Comparison of ENCODE assay signal across 16 mouse cellular contexts in the genomic region with DNA sequence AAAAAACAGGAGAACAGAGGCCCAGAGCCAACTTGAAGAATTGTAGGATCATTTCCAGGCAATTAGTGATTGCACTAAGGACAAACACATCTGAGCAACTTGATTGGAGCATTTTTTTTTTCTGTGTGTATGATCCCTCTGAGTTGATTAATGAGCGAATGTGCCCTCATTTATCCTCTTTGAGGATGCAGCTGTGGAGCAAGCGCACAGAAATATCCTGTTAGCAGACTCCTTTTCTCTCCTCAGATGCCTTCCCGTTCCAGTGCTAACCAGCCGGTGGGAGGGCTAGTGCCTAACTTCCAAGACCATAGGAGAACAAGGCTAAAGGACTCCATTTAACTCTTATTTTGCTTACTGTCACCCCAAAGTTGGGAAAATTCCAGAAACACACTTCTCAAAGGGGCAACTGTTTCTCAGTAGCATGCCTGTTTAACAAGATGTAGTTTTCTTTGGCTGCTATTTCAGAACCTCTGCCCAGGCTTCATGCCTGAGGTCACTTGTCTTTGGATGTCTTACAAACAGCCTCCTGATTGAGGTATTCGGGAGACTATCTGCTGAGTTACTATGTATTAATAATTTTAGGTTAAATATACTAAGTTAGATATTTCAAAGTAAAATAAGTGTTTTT.
DNase-seq lines count a peak whose midpoint lies in the region; ATAC-seq lines count a peak whose summit lies in the region.
"Had no signal": no experiment of that assay in that cellular context is flagged by ENCODE, and none has a peak within 500 bp of the region (broad histone marks: within the 10 kb centered on the region; RNA-seq: fewer than 3 reads in every experiment).

No protein-coding gene starts in this region.

- DNase-seq in forebrain, embryonic 14.5 days (ENCODE audit: low spot score), result peak; percentile 61
- no peak for DNase-seq in limb, embryonic 10.5 days (ENCODE audit: low spot score)
- DNase-seq in fat pad, adult 2 months (ENCODE audit: extremely low read depth, low read depth, low spot score), result peak; percentile 19
- DNase-seq in kidney, postnatal 25 days, result peak; percentile 5 to 34
- no peak for DNase-seq in cerebellum, adult 9-11 months
- DNase-seq: cerebellum, adult 8-10 months; gastrocnemius, postnatal 25 days; layer of hippocampus, postnatal 36 days; liver; right cerebral cortex, postnatal 14 days had no signal

- H3K27me3 ChIP-seq in forebrain, embryonic 14.5 days (replicated peaks; ENCODE audit: control insufficient read depth, insufficient read depth, low read length), result no peaks in the 10 kb centered on the region
- H3K27me3 ChIP-seq in forebrain, embryonic 12.5 days, result no peaks in the 10 kb centered on the region
- H3K27me3 ChIP-seq in limb, embryonic 13.5 days, result no peaks in the 10 kb centered on the region
- H3K27me3 ChIP-seq in limb, embryonic 10.5 days (ENCODE audit: low read depth, poor library complexity, severe bottlenecking), result no peaks in the 10 kb centered on the region
- H3K27me3 ChIP-seq: heart, embryonic 12.5 days; intestine, embryonic 15.5 days; lung, embryonic 15.5 days had no signal

- H3K9ac ChIP-seq in forebrain, embryonic 14.5 days (ENCODE audit: low read length), result no peak overlapping the region
- H3K9ac ChIP-seq in forebrain, embryonic 12.5 days, result no peak overlapping the region
- no peak overlapping the region for H3K9ac ChIP-seq in limb, embryonic 13.5 days
- H3K9ac ChIP-seq: heart, embryonic 12.5 days; intestine, embryonic 15.5 days; lung, embryonic 15.5 days had no signal

- no peaks in the 10 kb centered on the region for H3K36me3 ChIP-seq in forebrain, embryonic 14.5 days (ENCODE audit: control insufficient read depth, insufficient read depth, low read length)
- no peaks in the 10 kb centered on the region for H3K36me3 ChIP-seq in forebrain, embryonic 12.5 days (replicated peaks)
- H3K36me3 ChIP-seq in limb, embryonic 13.5 days, result no peaks in the 10 kb centered on the region
- no peaks in the 10 kb centered on the region for H3K36me3 ChIP-seq in limb, embryonic 10.5 days
- H3K36me3 ChIP-seq: heart, embryonic 12.5 days; hindbrain, embryonic 10.5 days; intestine, embryonic 15.5 days; lung, embryonic 15.5 days had no signal

- H3K4me2 ChIP-seq in forebrain, embryonic 14.5 days (ENCODE audit: low read length), result no peak overlapping the region
- no peak overlapping the region for H3K4me2 ChIP-seq in forebrain, embryonic 12.5 days
- H3K4me2 ChIP-seq in limb, embryonic 13.5 days (replicated peaks), result no peak overlapping the region
- H3K4me2 ChIP-seq: heart, embryonic 12.5 days; intestine, embryonic 15.5 days; lung, embryonic 15.5 days had no signal

- no peak overlapping the region for H3K27ac ChIP-seq in forebrain, embryonic 14.5 days (ENCODE audit: low read depth, low read length)
- H3K27ac ChIP-seq in forebrain, embryonic 12.5 days, result no peak overlapping the region
- peak overlapping the region; percentile 29; the same call in 1 of the 2 replicates for H3K27ac ChIP-seq in limb, embryonic 13.5 days
- no peak overlapping the region for H3K27ac ChIP-seq in limb, embryonic 10.5 days
- H3K27ac ChIP-seq: hindbrain, embryonic 10.5 days; intestine, embryonic 15.5 days; lung, embryonic 15.5 days had no signal

- ATAC-seq in forebrain, embryonic 14.5 days, result peak; percentile 57
- no peak for ATAC-seq in forebrain, embryonic 12.5 days (ENCODE audit: low FRiP score)
- no peak for ATAC-seq in limb, embryonic 13.5 days (ENCODE audit: low FRiP score, low read depth)
- ATAC-seq: intestine, embryonic 15.5 days had no signal

- 37% methylated on average over 5 of the region's 5 CpGs for WGBS in forebrain, embryonic 14.5 days
- WGBS in forebrain, embryonic 12.5 days, result 67% methylated on average over 5 of the region's 5 CpGs
- 68% methylated on average over 5 of the region's 5 CpGs for WGBS in limb, embryonic 13.5 days
- 81% methylated on average over 5 of the region's 5 CpGs for WGBS in limb, embryonic 10.5 days

- peaks cover 7% of the 10 kb centered on the region; the same call in 1 of the 2 replicates for H3K4me1 ChIP-seq in forebrain, embryonic 14.5 days (ENCODE audit: control insufficient read depth, insufficient read depth, low read length)
- H3K4me1 ChIP-seq in forebrain, embryonic 12.5 days, result no peaks in the 10 kb centered on the region
- 0 out of 2 replicates have a peak, but pooled peaks cover 6% of the 10 kb centered on the region for H3K4me1 ChIP-seq in limb, embryonic 13.5 days
- no peaks in the 10 kb centered on the region for H3K4me1 ChIP-seq in limb, embryonic 10.5 days
- H3K4me1 ChIP-seq: heart, embryonic 12.5 days; hindbrain, embryonic 10.5 days; intestine, embryonic 15.5 days; lung, embryonic 15.5 days had no signal

- H3K4me3 ChIP-seq in forebrain, embryonic 14.5 days (ENCODE audit: low read depth, low read length), result no peak overlapping the region
- no peak overlapping the region for H3K4me3 ChIP-seq in forebrain, embryonic 12.5 days (replicated peaks)
- H3K4me3 ChIP-seq in limb, embryonic 13.5 days, result no peak overlapping the region
- no peak overlapping the region for H3K4me3 ChIP-seq in limb, embryonic 10.5 days
- H3K4me3 ChIP-seq: heart, embryonic 12.5 days; hindbrain, embryonic 10.5 days; intestine, embryonic 15.5 days; lung, embryonic 15.5 days had no signal

- no peaks in the 10 kb centered on the region for H3K9me3 ChIP-seq in forebrain, embryonic 14.5 days (replicated peaks; ENCODE audit: control insufficient read depth, low read length)
- H3K9me3 ChIP-seq in forebrain, embryonic 12.5 days, result no peaks in the 10 kb centered on the region
- no peaks in the 10 kb centered on the region for H3K9me3 ChIP-seq in limb, embryonic 13.5 days
- H3K9me3 ChIP-seq in limb, embryonic 10.5 days (replicated peaks), result no peaks in the 10 kb centered on the region
- H3K9me3 ChIP-seq: heart, embryonic 12.5 days; hindbrain, embryonic 10.5 days; intestine, embryonic 15.5 days; lung, embryonic 15.5 days had no signal

Comparison
In these comparisons a context has a peak if more than half of its experiments do, and no peak if none do; other contexts are left out.
1. DNase-seq: peak in forebrain, embryonic 14.5 days (single experiment), fat pad, adult 2 months (single experiment) and kidney, postnatal 25 days (2 of 2); none in limb, embryonic 10.5 days (single experiment) and cerebellum, adult 9-11 months (single experiment).